Mouse (Mus musculus) hindbrain, postnatal 0 days (tissue): ENCODE results near the gene Fbxl19. TPM values are rescaled to one million over a fixed set of nuclear protein-coding genes. Genes with fewer than 3 reads are reported as not detected.

Experiments used
- ATAC-seq: fragments of 200-750 bp; cut with Nextera tagmentation; 2 replicates; pipeline ENCODE4 v1.8.0; 2017; ENCODE audit warnings: mild to moderate bottlenecking, moderate TSS enrichment, moderate library complexity
- DNase-seq: peaks from one replicate; pipeline ENCODE4 v3.0.0-alpha.2; 2015; ENCODE audit warnings: low spot score
- H3K27ac ChIP-seq: fragments of 300-500 bp; sonication (generic); 2 replicates; pipeline ENCODE4 v1.5.1; 2014; ENCODE audit warnings: mild to moderate bottlenecking
- H3K27me3 ChIP-seq: fragments of 300-500 bp; sonication (generic); 2 replicates; pipeline ENCODE4 v1.6.1; 2014; ENCODE audit warnings: low read length, mixed read lengths; ENCODE audit not compliant: insufficient read depth
- H3K36me3 ChIP-seq: fragments of 300-500 bp; sonication (generic); 2 replicates; pipeline ENCODE4 v1.6.1; 2014; ENCODE audit warnings: low read length, mixed read lengths; ENCODE audit not compliant: insufficient read depth
- H3K4me1 ChIP-seq: fragments of 300-500 bp; sonication (generic); 2 replicates; pipeline ENCODE4 v1.6.1; 2014; ENCODE audit warnings: antibody characterized with exemption, low read length, mixed read lengths; ENCODE audit not compliant: insufficient read depth
- H3K4me2 ChIP-seq: fragments of 300-500 bp; sonication (generic); 2 replicates; pipeline ENCODE4 v1.6.1; 2014; ENCODE audit warnings: low read depth, mild to moderate bottlenecking, low read length, moderate library complexity, mixed read lengths
- H3K4me3 ChIP-seq: fragments of 300-500 bp; sonication (generic); 2 replicates; pipeline ENCODE4 v1.5.1; 2014; ENCODE audit warnings: low read length
- H3K9ac ChIP-seq: fragments of 300-500 bp; sonication (generic); replicated peaks from 2 replicates; pipeline ENCODE4 v1.6.1; 2014; ENCODE audit warnings: mild to moderate bottlenecking, low read length, moderate library complexity, mixed read lengths
- H3K9me3 ChIP-seq: fragments of 300-500 bp; sonication (generic); 2 replicates; pipeline ENCODE4 v1.6.1; 2016; ENCODE audit warnings: low read length, mixed read lengths
- CTCF ChIP-seq: IDR thresholded peaks from 2 replicates; pipeline ENCODE4 v1.5.1; 2016; ENCODE audit warnings: antibody characterized with exemption, control low read depth, low read depth
- WGBS: fragments of 180-500 bp; shearing (Covaris S2); extraction: QIAGEN DNeasy Blood & Tissue Kit; methylation state at CpG from one replicate; pipeline ENCODE4 v1.1.7; 2014; 5-methylcytosine and 5-hydroxymethylcytosine counted together
- polyA plus RNA-seq: library from polyadenylated mRNA; unstranded; fragments of >200 nt; fragmentation: Nextera tagmentation; extraction: Ambion mirVana; gene quantifications from 2 replicates; pipeline ENCODE4 v1.2.1, GENCODE M21; 2015
- total RNA-seq: library from RNA; depleted of rRNA; stranded (reverse); fragments of >200 nt; gene quantifications from 2 replicates; pipeline ENCODE4 v1.2.3, GENCODE M21; 2014; rRNA removed

Fbxl19 gene
- 191 and 192 TPM in 2 replicates for total RNA-seq
- polyA plus RNA-seq: 6.8 and 7.0 TPM in 2 replicates

DNA sequence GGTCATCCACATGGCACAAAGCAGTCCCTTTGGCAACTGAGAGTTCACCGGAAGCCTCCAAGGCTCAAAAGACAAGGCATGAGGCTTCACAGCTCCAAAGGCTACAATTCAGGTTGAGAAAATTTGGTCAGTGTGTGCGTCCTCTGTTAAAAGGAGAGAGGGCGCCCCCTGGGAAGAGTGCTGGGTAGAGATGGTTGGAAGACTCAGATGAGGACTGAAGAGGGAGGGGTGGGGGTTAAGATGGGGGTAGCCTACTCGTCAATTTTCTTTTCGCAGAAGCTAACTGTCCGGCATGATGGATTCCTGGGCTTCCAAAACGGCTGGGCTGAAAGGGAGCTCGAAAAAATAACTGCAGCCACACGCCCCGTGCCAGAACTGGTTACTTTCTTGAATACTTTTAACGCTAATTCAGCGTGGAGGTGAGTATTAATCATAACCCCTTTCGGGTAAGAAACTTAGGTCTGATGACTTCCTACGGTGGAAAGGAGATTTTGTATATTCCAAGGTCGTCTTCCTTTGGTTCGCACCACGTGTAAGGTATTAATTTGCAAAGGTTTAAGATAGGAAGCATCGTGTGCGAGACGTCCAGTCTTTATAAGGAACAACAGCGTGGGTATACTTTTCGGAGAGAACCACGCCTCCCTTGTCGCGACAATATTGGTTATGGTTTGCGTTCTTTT, at the start of gene Fbxl19:
Gene Fbxl19, plus strand, starts transcription at position 178 of the 680 bp plus-strand sequence.
- under 1% methylated on average over 26 of the region's 26 CpGs for WGBS
- DNase-seq: peak; percentile 86

DNA sequence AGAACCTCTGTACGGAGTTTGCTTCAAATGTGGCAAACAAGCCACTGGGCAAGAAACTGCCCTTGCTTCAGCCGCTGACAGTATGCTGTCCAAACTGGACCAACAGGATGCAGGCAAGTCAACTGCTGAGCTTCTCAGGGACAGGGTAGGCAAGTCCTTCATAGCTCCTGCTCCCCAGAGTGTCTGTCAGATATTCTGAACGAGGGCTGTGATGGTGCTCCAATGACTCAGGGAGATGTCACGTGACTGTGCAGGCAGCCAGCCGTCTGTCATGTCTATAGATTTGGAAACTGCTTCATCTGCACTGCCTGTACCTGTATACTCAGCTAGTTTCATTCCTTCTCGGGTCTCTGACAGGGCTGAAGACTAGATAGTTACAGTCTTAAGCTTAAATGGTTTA, 45.4 kb upstream of the Fbxl19 start:
- Histone ChIP-seq H3K36me3 (peaks cover 10% of the 10 kb centered on the region; the same call in 1 of the 2 replicates), H3K4me3 (no peak overlapping the region), H3K9ac (no peak overlapping the region), H3K9me3 (no peaks in the 10 kb centered on the region), H3K4me1 (no peaks in the 10 kb centered on the region), H3K27me3 (no peaks in the 10 kb centered on the region), H3K4me2 (no peak overlapping the region), H3K27ac (no peak overlapping the region)
- 78% methylated on average over 6 of the region's 6 CpGs for WGBS
- no peak for DNase-seq
- TF ChIP-seq CTCF: no peak
- ATAC-seq: no peak

More for the DNA sequence above, at the start of gene Fbxl19:
- Histone ChIP-seq H3K27me3 (no peaks in the 10 kb centered on the region), H3K4me3 (peak within 1 kb of the TSS; percentile 70), H3K4me1 (no peaks in the 10 kb centered on the region), H3K27ac (peak within 1 kb of the TSS; percentile 87), H3K9ac (peak within 1 kb of the TSS; percentile 51), H3K4me2 (peak within 1 kb of the TSS; percentile 87), H3K9me3 (no peaks in the 10 kb centered on the region), H3K36me3 (peaks cover 6% of the 10 kb centered on the region)
- ATAC-seq: no peak
- peak; percentile 69 for TF ChIP-seq CTCF

DNA sequence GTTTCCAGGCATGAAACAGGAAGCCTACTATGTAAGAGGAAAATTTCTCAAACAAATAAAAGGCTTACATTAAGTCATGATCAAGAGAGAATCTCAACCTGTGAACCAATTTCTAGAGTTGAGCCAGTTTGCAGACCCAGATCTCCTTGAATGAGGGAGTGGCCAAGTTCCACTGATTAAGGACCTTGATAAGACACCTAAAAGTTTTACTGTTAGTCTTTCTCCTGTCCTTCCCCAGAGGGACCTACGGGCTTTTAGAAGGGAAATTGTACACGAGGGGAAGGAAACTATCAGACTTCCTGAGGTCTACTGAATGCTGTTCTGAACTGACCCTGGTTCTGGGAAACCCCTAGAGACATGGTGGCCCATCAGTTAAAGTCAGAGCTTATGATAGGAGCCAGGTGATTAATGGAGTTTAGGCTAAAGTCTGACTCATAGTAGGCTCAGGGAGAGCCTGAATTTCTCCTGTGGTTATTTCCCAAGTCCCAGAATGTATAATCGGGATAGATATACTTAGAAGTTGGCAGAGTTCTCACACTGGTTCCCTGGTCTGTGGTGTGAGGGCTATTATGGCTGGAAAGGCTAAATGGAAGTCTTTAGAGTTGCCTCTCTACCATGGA, 43.5 kb upstream of the Fbxl19 start:
- no peak overlapping the region for H3K27ac ChIP-seq
- DNase-seq: no peak
- H3K9me3 ChIP-seq: no peaks in the 10 kb centered on the region
- H3K4me2 ChIP-seq: no peak overlapping the region
- H3K4me3 ChIP-seq: no peak overlapping the region
- H3K9ac ChIP-seq: no peak overlapping the region
- H3K4me1 ChIP-seq: no peaks in the 10 kb centered on the region
- peaks cover 11% of the 10 kb centered on the region; the same call in 1 of the 2 replicates for H3K36me3 ChIP-seq
- WGBS: 85% methylated on average over 3 of the region's 3 CpGs
- H3K27me3 ChIP-seq: no peaks in the 10 kb centered on the region
- TF ChIP-seq CTCF: no peak
- no peak for ATAC-seq

DNA sequence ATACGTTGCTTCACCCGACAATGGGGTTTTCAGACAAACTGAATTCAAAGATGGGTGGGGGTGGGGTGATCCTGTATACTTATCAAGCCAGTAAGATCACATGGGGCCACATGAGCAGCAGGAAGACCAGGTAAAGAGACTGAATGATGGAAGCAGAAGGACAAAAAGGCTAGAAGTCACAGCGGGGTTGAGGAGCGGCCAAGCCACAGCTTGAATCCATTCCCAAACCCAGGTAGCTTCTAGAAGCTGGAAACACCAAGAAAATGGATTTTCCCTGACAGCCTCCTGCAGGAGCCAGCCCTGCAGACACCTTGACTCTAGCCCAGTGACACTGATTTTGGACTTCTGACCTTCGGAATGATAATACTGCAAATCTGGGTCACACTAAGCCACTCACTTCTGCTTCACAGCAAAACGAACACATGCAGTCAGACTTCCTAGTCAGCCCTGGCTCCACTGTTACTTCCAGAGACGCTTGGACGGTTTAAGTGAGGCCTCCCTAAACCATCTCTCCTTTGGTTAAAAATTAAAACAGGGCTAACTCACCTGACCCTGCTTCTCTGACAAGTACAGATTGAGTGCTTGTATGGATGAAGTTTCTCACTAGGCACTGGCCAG, 40.7 kb upstream of the Fbxl19 start:
- 95% methylated on average over 8 of the region's 8 CpGs for WGBS
- H3K36me3 ChIP-seq: peaks cover 16% of the 10 kb centered on the region; the same call in 1 of the 2 replicates

DNA sequence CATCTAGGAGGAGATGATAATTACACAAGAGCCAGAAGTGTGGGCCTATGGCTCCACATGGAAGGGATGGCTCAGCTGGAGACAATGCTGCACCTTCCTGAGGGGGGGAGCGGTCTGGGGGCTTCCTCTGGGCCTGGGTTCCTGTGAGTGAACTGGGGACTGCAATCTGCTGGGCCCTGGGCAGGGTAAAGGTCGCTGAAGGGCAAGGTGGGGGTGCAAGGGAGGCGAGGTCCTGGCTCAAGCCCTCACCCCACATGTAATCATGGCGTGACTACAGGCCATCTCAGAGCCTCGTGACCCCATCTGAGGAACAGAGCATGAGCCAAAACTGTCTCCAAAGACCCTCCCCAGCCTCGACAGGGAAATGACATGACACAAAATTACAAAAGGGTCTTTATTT, 39.7 kb upstream of the Fbxl19 start:
- no peak for TF ChIP-seq CTCF
- peaks cover 8% of the 10 kb centered on the region for H3K4me1 ChIP-seq
- H3K9me3 ChIP-seq: no peaks in the 10 kb centered on the region
- H3K27ac ChIP-seq: no peak overlapping the region
- H3K4me3 ChIP-seq: no peak overlapping the region
- no peak overlapping the region for H3K4me2 ChIP-seq
- DNase-seq (no peak), ATAC-seq (no peak)
- H3K36me3 ChIP-seq: peaks cover 15% of the 10 kb centered on the region; the same call in 1 of the 2 replicates
- 77% methylated on average over 6 of the region's 6 CpGs for WGBS
- H3K9ac ChIP-seq: no peak overlapping the region
- no peaks in the 10 kb centered on the region for H3K27me3 ChIP-seq

More for the DNA sequence above, 40.7 kb upstream of the Fbxl19 start:
- H3K4me1 ChIP-seq: peaks cover 8% of the 10 kb centered on the region
- no peak overlapping the region for H3K4me3 ChIP-seq
- no peaks in the 10 kb centered on the region for H3K27me3 ChIP-seq
- no peak for ATAC-seq
- H3K9ac ChIP-seq: no peak overlapping the region
- H3K27ac ChIP-seq: no peak overlapping the region
- no peak for TF ChIP-seq CTCF
- DNase-seq: no peak
- H3K9me3 ChIP-seq: no peaks in the 10 kb centered on the region
- no peak overlapping the region for H3K4me2 ChIP-seq

DNA sequence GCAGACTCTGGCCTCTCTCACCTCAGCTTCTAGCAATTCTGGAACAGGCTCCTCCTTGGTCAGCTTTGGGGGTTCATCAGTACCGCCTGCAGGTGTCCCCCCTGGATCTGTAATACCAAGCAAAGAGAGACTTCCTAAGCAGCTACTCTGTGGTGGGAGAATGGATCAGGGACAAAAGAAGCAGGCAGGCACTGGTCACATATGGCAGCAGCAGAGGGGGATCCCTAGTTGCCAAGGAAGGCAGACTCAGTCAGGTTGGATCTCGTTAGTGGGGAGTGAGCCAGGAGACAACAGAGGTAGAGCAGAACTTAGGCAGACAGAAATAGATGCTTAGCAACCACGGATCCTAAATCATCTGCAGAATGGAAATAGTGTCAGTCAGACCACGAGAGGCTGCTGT, 38.6 kb upstream of the Fbxl19 start:
- DNase-seq: no peak

More for the DNA sequence above, 38.6 kb upstream of the Fbxl19 start:
- no peaks in the 10 kb centered on the region for H3K9me3 ChIP-seq
- TF ChIP-seq CTCF: no peak
- WGBS: 63% methylated on average over 4 of the region's 4 CpGs
- no peak overlapping the region for H3K9ac ChIP-seq
- no peak overlapping the region for H3K4me3 ChIP-seq
- H3K36me3 ChIP-seq: peaks cover 10% of the 10 kb centered on the region; the same call in 1 of the 2 replicates
- H3K4me1 ChIP-seq: peaks cover 8% of the 10 kb centered on the region
- no peak overlapping the region for H3K4me2 ChIP-seq
- no peaks in the 10 kb centered on the region for H3K27me3 ChIP-seq
- no peak for ATAC-seq
- H3K27ac ChIP-seq: no peak overlapping the region
